Mouse (Mus musculus): ENCODE data around the gene Sf3b3. TPM values are rescaled to one million over a fixed set of nuclear protein-coding genes. Genes with fewer than 3 reads are reported as not detected.
"Not testable (repeated sequence)": the region's sequence is repeated elsewhere in the genome, so short reads cannot be mapped to it uniquely, and the experiment has no call there.

Gene Sf3b3
- total RNA-seq (2021), result 10 to 100 TPM; 68.1 to 68.6 TPM

DNA sequence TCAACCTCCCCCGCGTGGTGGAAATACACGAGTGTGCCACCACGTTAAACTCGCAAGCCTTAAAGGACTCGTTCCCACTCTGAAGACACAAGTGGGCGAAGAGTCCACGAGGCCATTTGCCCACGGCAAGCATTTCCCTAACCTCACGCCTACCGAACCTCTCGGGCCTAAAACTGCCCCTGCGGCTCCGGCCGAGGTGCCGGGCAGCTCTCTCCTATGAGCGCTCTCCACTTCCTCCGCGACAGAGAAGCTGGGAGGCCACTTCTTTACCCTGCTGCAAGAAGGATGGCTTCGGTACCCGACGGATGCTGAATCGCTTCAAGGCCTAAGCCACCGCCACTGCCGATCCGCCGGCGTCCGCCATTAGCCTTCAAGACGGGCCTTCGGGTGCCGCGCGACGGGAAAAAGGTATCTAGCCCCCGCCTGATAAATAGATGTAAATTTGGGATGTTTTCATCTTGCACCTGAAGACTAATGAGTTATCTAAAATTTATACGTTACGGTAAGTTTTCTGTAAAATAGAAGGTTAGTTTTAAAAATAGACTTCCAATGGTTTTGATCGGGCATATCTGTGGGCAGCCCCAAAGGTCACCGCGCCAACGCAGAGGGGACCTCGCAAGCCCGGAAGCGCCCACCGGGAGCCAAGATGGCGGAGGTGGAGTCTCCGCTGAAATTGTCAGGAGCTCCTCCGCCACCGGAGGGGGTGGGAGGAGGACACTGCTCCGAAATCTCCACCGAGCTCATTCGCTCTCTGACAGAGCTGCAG, at the start of gene Sf3b3, which contains the start of gene Cog4:
TSS of gene Sf3b3 (minus strand) at position 383 of the 766 bp plus-strand sequence.
TSS of gene Cog4 (plus strand) at position 196 of the 766 bp plus-strand sequence.
- peak; percentile 78 to 80 for DNase-seq (ENCODE audit: extremely low spot score in 1 of 2, low spot score in 1 of 2)

GRCm38 (mm10) chr8:110895812-110896211, 49.2 kb upstream of the Sf3b3 start:
- DNase-seq (ENCODE audit: extremely low spot score in 1 of 2, low spot score in 1 of 2), result no peak

DNA sequence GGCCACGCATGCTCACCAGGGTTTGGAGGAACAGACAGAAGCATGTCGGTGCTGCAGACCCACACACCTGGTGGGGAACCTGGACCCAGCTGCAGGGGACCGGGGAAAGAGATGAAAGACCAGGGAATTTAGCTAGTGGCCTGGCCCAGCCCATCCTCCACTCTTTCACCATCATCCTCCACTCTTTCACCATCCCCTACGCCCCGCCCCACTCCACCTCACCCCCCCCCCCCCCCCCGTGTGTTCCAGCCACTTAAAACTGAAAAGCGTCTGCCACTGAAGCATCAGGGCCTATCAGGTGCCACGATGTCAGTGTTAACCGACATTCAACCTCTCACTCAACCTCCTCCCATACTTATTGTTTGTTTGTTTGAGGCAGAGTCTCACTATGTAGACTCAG, 48.7 kb upstream of the Sf3b3 start:
- no peak for DNase-seq (ENCODE audit: extremely low spot score in 1 of 2, low spot score in 1 of 2)

DNA sequence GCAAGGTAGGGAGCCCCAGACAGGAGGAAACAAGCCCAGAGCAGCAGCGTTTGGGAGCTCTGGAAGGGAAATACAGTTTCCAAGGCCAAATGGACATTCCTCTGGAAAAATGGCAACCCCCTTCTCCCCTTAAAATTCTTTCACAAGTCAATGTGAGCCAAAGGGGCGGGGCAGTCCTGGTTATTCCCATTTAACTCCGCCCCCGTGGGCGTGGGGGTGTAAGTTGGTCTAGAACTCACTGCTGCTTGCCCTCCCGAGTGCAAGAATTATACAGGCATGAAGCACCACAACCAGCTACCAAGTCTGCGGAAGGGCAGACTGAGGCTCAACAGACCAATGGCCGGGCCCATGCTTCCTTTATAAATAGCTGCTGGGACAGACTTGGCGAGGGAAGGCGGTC, 48.3 kb upstream of the Sf3b3 start:
- DNase-seq (ENCODE audit: extremely low spot score in 1 of 2, low spot score in 1 of 2), result no peak

DNA sequence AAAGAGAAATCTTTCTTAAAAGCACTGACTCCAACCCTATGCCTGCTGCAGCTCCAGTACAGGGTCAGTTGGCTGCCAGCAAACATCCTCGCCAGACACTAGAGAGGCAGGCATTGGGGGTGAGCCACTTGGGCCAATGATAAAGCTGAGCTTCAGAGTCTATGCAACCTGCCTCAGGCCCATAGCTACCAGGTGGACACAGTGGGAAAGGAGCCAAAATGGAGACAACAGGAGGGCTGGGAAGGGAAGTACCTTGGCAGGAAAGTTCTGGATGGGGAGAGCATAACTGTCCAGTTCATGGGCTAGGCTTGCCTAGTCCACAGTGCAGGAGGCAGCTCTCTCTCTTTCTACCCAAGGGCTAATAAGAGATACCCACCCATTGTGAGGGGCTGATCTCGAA, 46.3 kb upstream of the Sf3b3 start:
- DNase-seq (ENCODE audit: extremely low spot score in 1 of 2, low spot score in 1 of 2), result no peak

DNA sequence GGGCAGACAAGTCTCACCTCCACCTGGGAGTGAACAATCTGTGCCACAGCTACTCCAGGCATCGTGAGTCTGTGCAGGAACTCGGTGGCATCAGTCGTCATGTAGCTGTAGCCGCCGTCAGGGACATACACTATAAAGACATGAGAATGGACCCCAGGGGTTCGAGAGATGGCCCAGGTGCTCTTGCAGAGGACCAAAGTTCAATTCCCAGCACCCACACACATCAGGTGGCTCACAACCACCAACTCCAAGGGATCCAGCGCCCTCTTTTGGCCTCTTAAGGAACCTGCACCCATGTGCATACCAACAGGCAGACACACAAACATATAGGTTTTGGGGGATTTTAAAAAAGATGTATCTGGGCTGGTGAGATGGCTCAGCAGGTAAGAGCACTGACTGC, 45.5 kb upstream of the Sf3b3 start:
- DNase-seq (ENCODE audit: extremely low spot score in 1 of 2, low spot score in 1 of 2), result no peak

- DNase-seq (ENCODE audit: extremely low spot score in 1 of 2, low spot score in 1 of 2), result no peak
These were observed 43.4 kb upstream of the Sf3b3 start for GRCm38 (mm10) chr8:110889904-110890470.

- no peak for DNase-seq (ENCODE audit: extremely low spot score in 1 of 2, low spot score in 1 of 2)
These were observed 42.3 kb upstream of the Sf3b3 start for GRCm38 (mm10) chr8:110888860-110889259.

- DNase-seq (ENCODE audit: extremely low spot score in 1 of 2, low spot score in 1 of 2), result no peak
These were observed 41.9 kb upstream of the Sf3b3 start for GRCm38 (mm10) chr8:110888441-110888840.

GRCm38 (mm10) chr8:110887551-110887950, 41.0 kb upstream of the Sf3b3 start:
- no peak for DNase-seq (ENCODE audit: extremely low spot score in 1 of 2, low spot score in 1 of 2)

DNA sequence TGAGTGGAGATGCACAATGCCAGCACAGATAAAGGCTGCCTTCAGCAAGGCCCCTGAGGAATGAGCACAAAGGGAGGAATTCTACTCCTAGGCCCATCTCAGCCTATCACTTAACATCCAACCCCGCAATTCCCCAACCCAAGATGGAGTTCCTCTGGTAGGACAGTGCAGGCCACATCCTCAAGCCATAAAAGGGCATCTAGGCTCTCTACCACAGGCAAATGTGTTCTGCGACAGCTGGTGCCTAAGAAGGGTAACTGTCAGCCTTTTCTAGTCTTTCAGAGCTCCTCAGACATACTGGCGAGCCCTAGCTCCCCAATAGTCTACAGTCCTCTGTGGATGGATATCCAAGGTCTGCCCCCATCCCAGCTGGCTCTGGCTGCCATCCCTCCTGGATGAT, 40.0 kb upstream of the Sf3b3 start:
- DNase-seq (ENCODE audit: extremely low spot score in 1 of 2, low spot score in 1 of 2), result no peak

DNA sequence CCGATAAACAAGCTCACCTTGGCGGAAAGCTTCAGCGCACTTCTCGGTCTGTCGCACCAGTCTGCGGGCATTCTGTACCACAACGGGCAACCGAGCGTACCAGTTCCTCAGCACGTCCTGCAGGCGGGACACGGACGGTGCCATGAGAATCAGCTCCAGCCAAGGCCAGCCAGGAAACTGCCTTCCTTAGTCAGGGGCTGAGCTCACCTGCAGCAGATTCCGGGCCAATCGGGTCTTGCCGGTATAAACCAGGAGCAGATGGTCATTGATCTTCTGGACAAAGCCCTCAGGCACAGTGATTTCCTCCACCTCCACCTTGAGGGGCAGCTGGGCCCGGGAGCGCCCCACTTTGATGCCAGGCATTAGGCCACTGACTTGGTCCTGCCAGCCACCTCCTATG, 37.2 kb upstream of the Sf3b3 start:
- DNase-seq (ENCODE audit: extremely low spot score in 1 of 2, low spot score in 1 of 2), result no peak

GRCm38 (mm10) chr8:110881741-110882310, 35.2 kb upstream of the Sf3b3 start:
- no peak for DNase-seq (ENCODE audit: extremely low spot score in 1 of 2, low spot score in 1 of 2)

- no peak for DNase-seq (ENCODE audit: extremely low spot score in 1 of 2, low spot score in 1 of 2)
These were observed 31.3 kb upstream of the Sf3b3 start for GRCm38 (mm10) chr8:110877862-110878261.

DNA sequence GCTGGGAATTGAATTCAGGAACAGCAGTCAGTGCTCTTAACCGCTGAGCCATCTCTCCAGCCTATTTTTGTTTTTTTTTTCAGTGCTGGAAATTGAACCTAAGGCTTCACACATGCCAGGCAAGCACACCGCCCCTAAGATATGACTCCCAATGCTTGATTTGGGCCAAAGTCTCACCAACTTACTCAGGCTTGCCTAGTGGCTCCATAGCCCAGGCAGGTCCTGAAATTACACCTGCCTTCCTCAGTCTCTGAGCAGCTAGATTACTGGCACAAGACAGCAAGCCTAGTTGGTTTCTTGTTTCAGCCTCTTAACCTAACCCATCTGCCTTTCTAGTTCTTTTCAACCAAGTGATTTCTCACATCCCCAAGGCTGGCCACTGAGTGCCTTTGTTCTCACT, 23.9 kb upstream of the Sf3b3 start:
- DNase-seq (ENCODE audit: extremely low spot score in 1 of 2, low spot score in 1 of 2), result no peak

GRCm38 (mm10) chr8:110861347-110862025, 14.9 kb upstream of the Sf3b3 start:
- DNase-seq (ENCODE audit: extremely low spot score in 1 of 2, low spot score in 1 of 2), result not testable (repeated sequence)

GRCm38 (mm10) chr8:110859651-110860501, 13.3 kb upstream of the Sf3b3 start:
- DNase-seq (ENCODE audit: extremely low spot score in 1 of 2, low spot score in 1 of 2), result no peak

DNA sequence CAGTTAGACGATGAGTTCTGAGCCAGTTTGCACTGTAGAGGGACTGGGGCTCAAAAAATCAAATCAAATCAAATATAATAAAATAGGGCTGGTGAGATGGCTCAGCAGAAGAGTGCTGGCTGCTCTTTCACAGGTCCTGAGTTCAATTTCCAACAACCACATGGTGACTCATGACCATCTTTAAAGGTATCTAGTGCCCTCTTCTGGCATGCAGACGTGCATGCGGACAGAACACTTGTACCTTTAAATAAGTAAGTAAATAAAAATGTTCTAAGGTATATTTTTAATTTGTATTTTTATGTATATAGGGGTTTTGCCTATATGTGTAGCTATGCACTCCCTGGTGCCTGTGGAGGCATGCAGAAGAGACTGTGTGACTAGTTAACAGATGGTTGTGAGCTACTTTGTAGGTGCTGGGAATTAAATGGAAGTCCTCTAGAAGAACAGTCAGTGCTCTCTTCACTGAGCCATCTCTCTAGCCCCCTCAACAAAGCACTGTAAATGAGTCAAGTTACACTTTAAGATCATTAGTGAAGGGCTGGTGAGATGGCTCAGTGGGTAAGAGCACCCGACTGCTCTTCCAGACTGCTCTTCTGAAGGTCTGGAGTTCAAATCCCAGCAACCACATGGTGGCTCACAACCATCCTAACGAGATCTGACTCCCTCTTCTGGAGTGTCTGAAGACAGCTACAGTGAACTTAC, 10.3 kb upstream of the Sf3b3 start:
- no peak for DNase-seq (ENCODE audit: extremely low spot score in 1 of 2, low spot score in 1 of 2)

DNA sequence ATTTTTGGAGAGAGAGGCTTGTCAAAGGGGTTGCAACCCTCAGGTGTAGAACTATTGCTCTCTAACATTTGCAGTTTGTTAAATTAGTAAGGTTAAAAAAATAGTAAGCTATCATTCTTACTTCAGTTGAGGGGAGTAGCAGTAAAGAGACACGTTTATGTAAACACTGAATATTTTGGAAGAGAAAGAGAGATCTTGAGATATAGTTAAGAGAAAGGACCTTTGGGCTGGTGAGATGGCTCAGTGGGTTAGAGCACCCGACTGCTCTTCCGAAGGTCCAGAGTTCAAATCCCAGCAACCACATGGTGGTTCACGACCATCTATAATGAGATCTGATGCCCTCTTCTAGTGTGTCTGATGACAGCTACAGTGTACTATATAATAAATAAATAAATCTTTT, 9.5 kb upstream of the Sf3b3 start:
- DNase-seq (ENCODE audit: extremely low spot score in 1 of 2, low spot score in 1 of 2), result not testable (repeated sequence)

- no peak for DNase-seq (ENCODE audit: extremely low spot score in 1 of 2, low spot score in 1 of 2)
These were observed 4.6 kb upstream of the Sf3b3 start for GRCm38 (mm10) chr8:110851186-110851585.

Measured in layer of hippocampus, postnatal 25 days (tissue).